Mouse (Mus musculus) MEL (cell line): ENCODE measurements around the gene Usp38. TPM values are rescaled to one million over a fixed set of nuclear protein-coding genes. Genes with fewer than 3 reads are reported as not detected.

Experiments
- DNase-seq: peaks from one replicate; pipeline ENCODE4 v3.0.0; 2011; ENCODE audit warnings: low read depth, low spot score
- H3K27ac ChIP-seq: 2 replicates; pipeline ENCODE4 v1.5.1; 2012; ENCODE audit warnings: low read depth, mild to moderate bottlenecking, control low read depth, low read length, moderate library complexity; ENCODE audit not compliant: control insufficient read depth
- H3K27me3 ChIP-seq, 2 experiments: fragments of 150-350 bp in 1 of 2; sonication (generic) in 1 of 2; 2 replicates each; pipeline ENCODE4 v1.6.1; 2012; ENCODE audit warnings: low read length in 2 of 2, mild to moderate bottlenecking in 2 of 2, improper control_type of control experiment in 1 of 2, moderate library complexity in 1 of 2; ENCODE audit not compliant: insufficient read depth in 2 of 2, control insufficient read depth in 1 of 2
- H3K36me3 ChIP-seq, 2 experiments: 2 replicates each; pipeline ENCODE4 v1.6.1; 2012 to 2014; ENCODE audit warnings: low read length in 2 of 2, improper control_type of control experiment in 1 of 2, inconsistent platforms in 1 of 2, mild to moderate bottlenecking in 1 of 2; ENCODE audit not compliant: insufficient read depth in 2 of 2, control insufficient read depth in 1 of 2
- H3K4me1 ChIP-seq, 2 experiments: fragments of 150-350 bp in 1 of 2; sonication (generic) in 1 of 2; 2 replicates each; pipeline ENCODE4 v1.6.1; 2012; ENCODE audit warnings: low read length in 2 of 2, improper control_type of control experiment in 1 of 2, mild to moderate bottlenecking in 1 of 2; ENCODE audit not compliant: insufficient read depth in 2 of 2, control insufficient read depth in 1 of 2
- H3K4me3 ChIP-seq, 2 experiments: fragments of 150-350 bp in 1 of 2; sonication (generic) in 1 of 2; 2 replicates each; pipeline ENCODE4 v1.5.1; 2012; ENCODE audit warnings: low read depth in 2 of 2, low read length in 2 of 2, mild to moderate bottlenecking in 2 of 2, moderate library complexity in 2 of 2, control low read depth in 1 of 2, improper control_type of control experiment in 1 of 2; ENCODE audit not compliant: control insufficient read depth in 1 of 2, insufficient read depth in 1 of 2
- H3K79me2 ChIP-seq: 2 replicates; pipeline ENCODE4 v1.6.1; 2012; ENCODE audit warnings: mild to moderate bottlenecking, low read length, moderate library complexity; ENCODE audit not compliant: control insufficient read depth, poor library complexity, insufficient read depth
- H3K9ac ChIP-seq: 2 replicates; pipeline ENCODE4 v1.6.1; 2012; ENCODE audit warnings: low read depth, mild to moderate bottlenecking, control low read depth, low read length, moderate library complexity; ENCODE audit not compliant: control insufficient read depth, poor library complexity, severe bottlenecking
- H3K9me3 ChIP-seq: fragments of 150-350 bp; sonication (generic); replicated peaks from 2 replicates; pipeline ENCODE4 v1.6.1; 2012; ENCODE audit warnings: mild to moderate bottlenecking, low read length, improper control_type of control experiment, moderate library complexity; ENCODE audit not compliant: insufficient read depth
- CHD2 ChIP-seq: IDR thresholded peaks from 2 replicates; pipeline ENCODE4 v1.6.1; 2011; ENCODE audit warnings: low read length, improper control_type of control experiment
- CTCF ChIP-seq, 3 experiments: IDR thresholded peaks in 2 of 3; conservative IDR thresholded peaks in 1 of 3; 2 replicates each; pipeline ENCODE4 v1.5.1; 2011 to 2012; ENCODE audit warnings: low read length in 3 of 3, low read depth in 2 of 3, mild to moderate bottlenecking in 2 of 3, improper control_type of control experiment in 1 of 3, inconsistent platforms in 1 of 3, mixed read lengths in 1 of 3, moderate library complexity in 1 of 3; ENCODE audit not compliant: control insufficient read depth in 1 of 3, insufficient read depth in 1 of 3, poor library complexity in 1 of 3, severe bottlenecking in 1 of 3
- E2F4 ChIP-seq: IDR thresholded peaks from 2 replicates; pipeline ENCODE4 v1.6.1; 2011; ENCODE audit warnings: low read depth, low read length, improper control_type of control experiment, borderline replicate concordance
- ELF1 ChIP-seq: IDR thresholded peaks from 2 replicates; pipeline ENCODE4 v1.6.1; 2014; ENCODE audit warnings: low read depth, mild to moderate bottlenecking, inconsistent platforms, low read length, improper control_type of control experiment, moderate library complexity
- EP300 ChIP-seq, 2 experiments: IDR thresholded peaks; 2 replicates each; pipeline ENCODE4 v1.6.1; 2011; ENCODE audit warnings: improper control_type of control experiment in 2 of 2, low read length in 2 of 2, low read depth in 1 of 2, mild to moderate bottlenecking in 1 of 2
- ETS1 ChIP-seq: IDR thresholded peaks from 2 replicates; pipeline ENCODE4 v1.6.1; 2012; ENCODE audit warnings: low read depth, mild to moderate bottlenecking, inconsistent platforms, low read length, improper control_type of control experiment, moderate library complexity
- GABPA ChIP-seq: IDR thresholded peaks from 2 replicates; pipeline ENCODE4 v1.6.1; 2012; ENCODE audit warnings: low read depth, mild to moderate bottlenecking, inconsistent platforms, low read length, improper control_type of control experiment, moderate library complexity
- GATA1 ChIP-seq: IDR thresholded peaks from 2 replicates; pipeline ENCODE4 v1.6.1; 2011; ENCODE audit warnings: low read depth, low read length, improper control_type of control experiment
- HCFC1 ChIP-seq: IDR thresholded peaks from 2 replicates; pipeline ENCODE4 v1.6.1; 2012; ENCODE audit warnings: low read depth, mild to moderate bottlenecking, inconsistent platforms, low read length, improper control_type of control experiment, moderate library complexity
- MAFK ChIP-seq: IDR thresholded peaks from 2 replicates; pipeline ENCODE4 v1.6.1; 2011; ENCODE audit warnings: low read depth, mild to moderate bottlenecking, low read length, improper control_type of control experiment, borderline replicate concordance
- MAX ChIP-seq: IDR thresholded peaks from 2 replicates; pipeline ENCODE4 v1.6.1; 2011; ENCODE audit warnings: low read length, improper control_type of control experiment
- MAZ ChIP-seq: IDR thresholded peaks from 2 replicates; pipeline ENCODE4 v1.6.1; 2012; ENCODE audit warnings: low read depth, mild to moderate bottlenecking, inconsistent platforms, low read length, improper control_type of control experiment
- MEF2A ChIP-seq: IDR thresholded peaks from 2 replicates; pipeline ENCODE4 v1.6.1; 2014; ENCODE audit warnings: low read depth, mild to moderate bottlenecking, inconsistent platforms, low read length, improper control_type of control experiment; ENCODE audit not compliant: poor library complexity, insufficient replicate concordance, severe bottlenecking; ENCODE audit errors: extremely low read depth
- MYB ChIP-seq: IDR thresholded peaks from 2 replicates; pipeline ENCODE4 v1.6.1; 2011; ENCODE audit warnings: mild to moderate bottlenecking, low read depth, low read length, improper control_type of control experiment
- MYC ChIP-seq: IDR thresholded peaks from 2 replicates; pipeline ENCODE4 v1.6.1; 2011; ENCODE audit warnings: low read depth, mild to moderate bottlenecking, low read length, improper control_type of control experiment, moderate library complexity
- NRF1 ChIP-seq: IDR thresholded peaks from 2 replicates; pipeline ENCODE4 v1.6.1; 2014; ENCODE audit warnings: low read depth, mild to moderate bottlenecking, inconsistent platforms, low read length, improper control_type of control experiment, moderate library complexity; ENCODE audit not compliant: poor library complexity, insufficient read depth, severe bottlenecking
- POLR2AphosphoS2 ChIP-seq: IDR thresholded peaks from 2 replicates; pipeline ENCODE4 v1.6.1; 2011; ENCODE audit warnings: low read length, improper control_type of control experiment
- RAD21 ChIP-seq: IDR thresholded peaks from 2 replicates; pipeline ENCODE4 v1.6.1; 2011; ENCODE audit warnings: mild to moderate bottlenecking, low read depth, low read length, improper control_type of control experiment
- RCOR1 ChIP-seq: IDR thresholded peaks from 2 replicates; pipeline ENCODE4 v1.6.1; 2012; ENCODE audit warnings: low read depth, mild to moderate bottlenecking, inconsistent platforms, low read length, improper control_type of control experiment
- SIN3A ChIP-seq: IDR thresholded peaks from 2 replicates; pipeline ENCODE4 v1.6.1; 2012; ENCODE audit warnings: low read length, improper control_type of control experiment, inconsistent platforms
- SMC3 ChIP-seq: IDR thresholded peaks from 2 replicates; pipeline ENCODE4 v1.6.1; 2011; ENCODE audit warnings: low read depth, low read length, improper control_type of control experiment
- TAL1 ChIP-seq: IDR thresholded peaks from 2 replicates; pipeline ENCODE4 v1.6.1; 2012; ENCODE audit warnings: mild to moderate bottlenecking, inconsistent platforms, low read length, moderate library complexity, mixed read lengths
- TBP ChIP-seq: IDR thresholded peaks from 2 replicates; pipeline ENCODE4 v1.8.0; 2011; ENCODE audit warnings: low read depth, low read length, improper control_type of control experiment
- TCF12 ChIP-seq: IDR thresholded peaks from 2 replicates; pipeline ENCODE4 v1.6.1; 2014; ENCODE audit warnings: low read depth, mild to moderate bottlenecking, inconsistent platforms, low read length, improper control_type of control experiment, moderate library complexity
- UBTF ChIP-seq: IDR thresholded peaks from 2 replicates; pipeline ENCODE4 v1.6.1; 2012; ENCODE audit warnings: low read depth, mild to moderate bottlenecking, inconsistent platforms, low read length, improper control_type of control experiment, moderate library complexity, borderline replicate concordance; ENCODE audit not compliant: insufficient read depth
- USF2 ChIP-seq, 2 experiments: IDR thresholded peaks; 2 replicates each; pipeline ENCODE4 v1.6.1; 2011 to 2012; ENCODE audit warnings: improper control_type of control experiment in 2 of 2, low read length in 2 of 2, borderline replicate concordance in 1 of 2, inconsistent platforms in 1 of 2, low read depth in 1 of 2, mild to moderate bottlenecking in 1 of 2; ENCODE audit not compliant: insufficient read depth in 1 of 2
- ZC3H11A ChIP-seq: IDR thresholded peaks from 2 replicates; pipeline ENCODE4 v1.6.1; 2012; ENCODE audit warnings: low read depth, mild to moderate bottlenecking, inconsistent platforms, low read length, improper control_type of control experiment
- ZKSCAN1 ChIP-seq: IDR thresholded peaks from 2 replicates; pipeline ENCODE4 v1.6.1; 2012; ENCODE audit warnings: low read depth, mild to moderate bottlenecking, inconsistent platforms, low read length, improper control_type of control experiment, moderate library complexity
- ZMIZ1 ChIP-seq: IDR thresholded peaks from 2 replicates; pipeline ENCODE4 v1.6.1; 2012; ENCODE audit warnings: low read depth, mild to moderate bottlenecking, inconsistent platforms, low read length, improper control_type of control experiment, moderate library complexity
- ZNF384 ChIP-seq: IDR thresholded peaks from 2 replicates; pipeline ENCODE4 v1.6.1; 2012; ENCODE audit warnings: low read depth, mild to moderate bottlenecking, inconsistent platforms, low read length, improper control_type of control experiment
- polyA plus RNA-seq, 2 experiments: library from polyadenylated mRNA; stranded (reverse) in 1 of 2; unstranded in 1 of 2; fragments of >175 nt in 1 of 2; fragments of >200 nt in 1 of 2; gene quantifications; 2 replicates each; pipeline versions ENCODE4 v1.2.1 to v1.2.4; 2012; ENCODE audit warnings: low replicate concordance in 2 of 2, low read depth in 1 of 2; ENCODE audit not compliant: insufficient read length in 2 of 2, insufficient read depth in 1 of 2, missing spikeins in 1 of 2
- total RNA-seq: library from RNA; depleted of rRNA; stranded (reverse); fragments of 300-350 nt; gene quantifications from 2 replicates; pipeline ENCODE4 v1.2.3, GENCODE M21; 2012

Gene Usp38
- total and polyA plus RNA-seq, 3 experiments = 22.6 to 32.3 TPM; not detected in 1

DNA sequence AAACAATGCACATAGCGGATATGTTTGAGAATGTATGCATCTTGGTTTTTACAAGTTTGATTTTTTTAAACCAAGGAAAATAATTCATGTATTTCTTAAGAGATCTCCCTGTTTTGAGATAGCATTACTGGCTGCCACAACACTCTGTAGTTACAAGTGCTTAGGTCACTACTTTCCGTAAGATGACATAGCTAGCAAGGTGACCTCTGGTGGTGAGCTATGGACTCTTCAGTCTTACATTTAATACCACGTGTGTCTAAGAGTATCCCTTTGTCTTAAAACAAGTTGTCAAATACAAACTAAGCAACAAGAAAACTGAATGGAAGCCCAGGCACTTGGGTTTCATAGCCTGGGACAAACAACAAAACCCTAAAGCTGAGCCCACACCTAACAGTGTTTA lies 22.8 kb downstream of the Usp38 start:
- TF ChIP-seq MYB (no peak), SMC3 (peak; percentile 75), ZNF384 (no peak), CTCF (IDR thresholded peaks at IDR 0.05 in 2 of 3, conservative IDR thresholded peaks at IDR 0.05 in 1 of 3; ENCODE audit: control insufficient read depth in 1 of 3, insufficient read depth in 1 of 3, low read depth in 2 of 3, low read length in 3 of 3, poor library complexity in 1 of 3, severe bottlenecking in 1 of 3) (peak; percentile 11 to 57 (median 17); a peak in 3 of 6 replicates), RAD21 (peak; percentile 42), NRF1 (no peak), GABPA (no peak), ZC3H11A (peak; percentile 15; the same call in 1 of the 2 replicates)
- H3K4me3 ChIP-seq = no peak overlapping the region
- peak; percentile 58 for DNase-seq

DNA sequence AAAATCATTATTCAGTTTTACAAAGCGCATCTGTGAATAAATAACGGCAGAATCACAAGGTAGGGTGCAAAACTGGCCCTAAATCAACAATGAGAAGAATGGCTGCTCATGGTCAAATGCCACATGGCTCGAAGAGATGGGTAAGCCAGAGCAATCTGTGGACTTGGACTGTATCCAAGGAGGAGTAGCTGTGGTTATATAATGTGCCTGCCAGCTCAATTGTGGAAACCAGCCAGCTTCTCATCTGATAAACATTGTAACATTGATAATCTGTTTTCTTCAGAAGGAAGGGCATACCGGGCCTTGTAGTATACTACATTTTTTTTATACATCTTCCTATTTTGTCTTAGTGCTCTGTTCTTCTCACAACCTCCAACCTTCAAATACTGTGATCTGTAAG lies 31.9 kb downstream of the Usp38 start:
- H3K27ac ChIP-seq = no peak overlapping the region
- H3K4me1 ChIP-seq = peaks cover 9 to 10% of the 10 kb centered on the region in 2 experiments
- H3K27me3 ChIP-seq = no peaks in the 10 kb centered on the region
- H3K9ac ChIP-seq = no peak overlapping the region
- peaks cover 9 to 18% of the 10 kb centered on the region in 2 experiments for H3K36me3 ChIP-seq
- no peaks in the 10 kb centered on the region for H3K9me3 ChIP-seq
- peak; percentile 88 for DNase-seq
- H3K79me2 ChIP-seq = no peaks in the 10 kb centered on the region
- H3K4me3 ChIP-seq = no peak overlapping the region
- TF ChIP-seq POLR2AphosphoS2 (peak; percentile 74), RAD21 (no peak), TCF12 (peak; percentile 83), ELF1 (0 out of 2 replicates have a peak, but pooled peaks have one; percentile 26), MAZ (no peak), TAL1 (peak; percentile 54), MYB (no peak), UBTF (no peak), EP300 (IDR thresholded peaks at IDR 0.05; ENCODE audit: low read depth in 1 of 2, low read length in 2 of 2) (peak; percentile 83 to 88), ZMIZ1 (no peak), HCFC1 (peak; percentile 33; the same call in 1 of the 2 replicates), SIN3A (peak; percentile 77), ZKSCAN1 (no peak), TBP (no peak), MEF2A (no peak), GATA1 (peak; percentile 95), USF2 (IDR thresholded peaks at IDR 0.05; ENCODE audit: borderline replicate concordance in 1 of 2, insufficient read depth in 1 of 2, low read depth in 1 of 2, low read length in 2 of 2) (no peak), GABPA (no peak), ZC3H11A (no peak), MYC (peak; percentile 83), RCOR1 (peak; percentile 97), E2F4 (no peak), MAFK (peak; percentile 32; the same call in 1 of the 2 replicates), NRF1 (no peak), ETS1 (peak; percentile 91), CHD2 (no peak), MAX (peak; percentile 81), ZNF384 (peak; percentile 91)

More for the DNA sequence above, 22.8 kb downstream of the Usp38 start:
- no peaks in the 10 kb centered on the region for H3K9me3 ChIP-seq
- H3K79me2 ChIP-seq = no peaks in the 10 kb centered on the region
- H3K27ac ChIP-seq = no peak overlapping the region
- H3K27me3 ChIP-seq = no peaks in the 10 kb centered on the region
- H3K4me1 ChIP-seq = no peaks in the 10 kb centered on the region
- peaks cover 0 to 21% of the 10 kb centered on the region in 2 experiments; a peak in 2 of 4 replicates for H3K36me3 ChIP-seq
- H3K9ac ChIP-seq = no peak overlapping the region
